Mouse (Mus musculus): ENCODE data around the gene Gm20388.

Gm20388 gene

GRCm38 (mm10) chr8:120289698-120290181 is 379.1 kb downstream of the Gm20388 start:
- no peak for DNase-seq (ENCODE audit: low spot score in 2 of 2)

DNA sequence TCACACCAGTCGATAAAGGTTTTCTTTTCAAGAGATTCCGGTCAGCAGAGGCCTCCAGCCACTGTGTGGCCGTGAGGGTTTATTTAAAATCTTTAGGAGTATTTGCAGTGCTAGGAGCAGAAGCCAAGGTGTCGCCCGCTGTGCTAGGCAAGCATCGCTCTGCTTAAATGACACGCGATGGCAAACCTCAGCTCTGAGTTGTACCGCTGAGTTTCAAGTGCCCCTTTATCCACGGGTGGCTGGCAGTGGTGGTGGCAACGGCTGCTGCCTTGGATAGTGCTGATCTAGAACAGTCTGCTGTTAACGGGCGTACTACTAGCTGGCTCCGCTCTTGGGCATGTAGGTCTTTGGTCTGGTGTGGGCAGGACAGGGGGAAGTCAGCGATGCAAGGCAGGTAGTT is 380.0 kb downstream of the Gm20388 start:
- no peak for DNase-seq (ENCODE audit: low spot score in 2 of 2)

DNA sequence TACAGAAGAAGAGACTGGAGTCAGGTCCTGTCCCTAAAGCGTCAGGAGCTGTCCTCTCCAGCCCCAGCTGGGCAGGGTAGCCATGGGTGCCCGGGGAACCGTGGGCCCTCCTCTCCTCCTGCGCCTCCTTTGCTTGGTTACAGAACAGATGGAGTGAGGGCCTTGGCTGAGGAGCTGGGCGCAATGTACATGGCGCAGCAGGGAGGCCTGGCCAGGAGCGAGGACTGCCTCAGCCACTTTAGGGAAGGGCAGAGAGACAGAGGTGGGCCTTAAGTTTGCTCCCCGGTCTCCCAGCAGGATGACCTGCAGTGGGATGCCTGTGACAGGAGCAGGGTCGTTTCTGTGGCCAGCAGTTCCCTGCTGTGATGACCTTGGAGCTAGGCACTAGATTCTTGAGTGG is 381.0 kb downstream of the Gm20388 start:
- DNase-seq (ENCODE audit: low spot score in 2 of 2), result no peak

- DNase-seq (ENCODE audit: low spot score in 2 of 2), result no peak
These were observed 381.9 kb downstream of the Gm20388 start for GRCm38 (mm10) chr8:120292316-120293107.

DNA sequence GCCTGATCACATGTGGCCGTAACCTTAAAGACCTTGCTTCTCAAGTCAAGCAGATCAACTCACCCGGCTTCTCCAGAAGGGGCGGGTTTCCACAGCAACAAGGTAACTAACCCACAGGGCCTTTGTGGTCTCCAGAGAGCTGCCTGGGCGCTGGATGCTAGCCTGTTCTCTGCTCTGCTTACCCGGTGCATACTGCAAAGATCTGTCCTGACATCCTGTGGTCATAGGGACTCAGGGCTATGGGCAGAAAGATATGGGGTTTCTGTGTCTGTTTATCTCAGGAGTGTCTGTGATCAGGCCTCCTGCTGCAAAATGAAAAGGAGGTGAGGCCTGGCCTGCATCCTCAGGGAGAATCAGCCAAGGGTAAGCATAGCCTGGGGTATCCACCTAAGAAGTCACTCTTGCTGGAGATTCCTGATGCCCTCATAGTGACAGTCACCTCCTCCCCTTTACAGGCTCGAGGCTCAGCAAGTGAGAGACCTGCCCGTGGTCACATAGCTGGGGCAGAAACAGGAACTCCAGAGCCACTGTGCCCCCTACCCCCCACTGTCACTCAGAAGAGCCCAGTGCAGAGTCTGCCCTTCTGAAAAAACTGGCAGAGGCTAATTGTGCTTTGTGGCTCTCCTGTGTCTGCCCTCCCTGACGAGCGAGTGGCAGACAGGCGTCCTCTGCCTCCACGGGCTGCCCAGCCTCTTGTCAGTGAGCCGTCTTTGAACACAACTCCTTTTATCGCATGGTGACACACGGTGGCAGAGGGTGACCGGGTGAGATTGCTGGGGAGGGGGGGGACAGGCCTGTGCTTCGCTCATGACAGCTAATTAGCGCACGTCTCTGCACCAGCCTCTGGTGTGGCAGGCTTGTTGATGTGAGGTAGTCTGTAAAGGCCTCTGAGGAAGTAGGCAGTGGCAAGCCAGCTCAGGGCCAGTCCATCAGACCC is 383.0 kb downstream of the Gm20388 start:
- peak; percentile 87 to 88 for DNase-seq (ENCODE audit: low spot score in 2 of 2)

DNA sequence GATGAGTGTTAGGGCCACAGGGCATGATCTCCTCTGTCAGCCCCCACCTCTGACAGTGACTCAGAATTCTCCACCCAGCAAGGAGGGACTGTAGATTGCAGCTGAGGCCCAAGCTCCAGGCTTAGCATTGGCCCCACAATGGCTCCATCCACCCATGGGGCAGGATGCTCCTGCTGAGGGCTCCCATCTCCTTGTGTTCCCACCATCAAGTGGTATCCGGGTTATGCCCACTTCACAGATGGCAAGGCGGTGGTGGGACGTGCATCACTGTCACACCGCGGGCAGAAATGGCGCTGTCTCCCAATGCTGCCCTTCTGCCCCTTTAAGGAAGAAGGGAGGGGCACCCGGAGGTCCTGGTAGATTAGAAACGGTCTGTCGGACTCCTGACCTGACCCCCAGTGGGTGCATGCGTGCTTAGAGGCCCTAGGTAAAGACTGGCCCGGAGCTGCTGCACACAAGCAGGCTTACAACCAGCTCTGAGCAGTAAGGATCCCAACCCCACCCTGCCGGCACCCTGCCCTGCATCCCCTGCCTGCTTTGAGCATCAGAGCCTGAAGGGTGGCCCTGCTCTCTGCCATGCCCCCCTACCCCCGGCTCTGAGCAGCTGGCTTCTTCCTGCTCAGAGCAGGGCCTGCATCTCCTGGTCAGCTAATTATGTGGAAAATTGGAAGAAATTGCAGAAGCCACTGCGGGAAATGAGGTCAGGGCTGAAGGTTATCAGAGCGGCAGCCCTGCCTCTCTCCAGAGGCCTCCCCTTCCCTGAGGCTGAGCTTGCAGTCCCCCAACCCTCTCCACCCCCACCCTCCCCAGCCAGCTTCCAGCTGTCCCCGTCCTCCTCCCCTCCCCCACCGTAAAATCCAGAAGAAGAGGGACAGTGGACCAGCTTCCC is 384.6 kb downstream of the Gm20388 start:
- DNase-seq (ENCODE audit: low spot score in 2 of 2), result no peak

DNA sequence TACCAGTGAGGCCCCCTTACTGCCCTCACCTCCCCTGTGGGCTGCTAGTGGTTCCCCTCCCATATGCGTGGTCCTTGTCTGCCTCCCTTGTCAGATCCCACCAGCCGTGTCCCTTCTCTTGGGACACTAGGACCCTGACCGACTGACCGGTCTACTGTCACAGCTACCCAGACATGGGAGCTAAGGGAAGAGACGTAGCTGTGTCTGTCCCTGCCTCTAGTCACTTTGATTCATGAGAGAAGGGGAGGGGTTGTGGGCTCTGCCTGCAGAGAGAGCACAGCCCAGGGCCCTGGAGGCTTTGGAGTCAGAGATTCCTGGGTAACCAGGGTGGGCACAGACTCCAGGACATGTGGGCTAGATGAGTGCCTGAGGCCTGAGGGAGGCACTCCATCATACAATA is 386.4 kb downstream of the Gm20388 start:
- no peak for DNase-seq (ENCODE audit: low spot score in 2 of 2)

DNA sequence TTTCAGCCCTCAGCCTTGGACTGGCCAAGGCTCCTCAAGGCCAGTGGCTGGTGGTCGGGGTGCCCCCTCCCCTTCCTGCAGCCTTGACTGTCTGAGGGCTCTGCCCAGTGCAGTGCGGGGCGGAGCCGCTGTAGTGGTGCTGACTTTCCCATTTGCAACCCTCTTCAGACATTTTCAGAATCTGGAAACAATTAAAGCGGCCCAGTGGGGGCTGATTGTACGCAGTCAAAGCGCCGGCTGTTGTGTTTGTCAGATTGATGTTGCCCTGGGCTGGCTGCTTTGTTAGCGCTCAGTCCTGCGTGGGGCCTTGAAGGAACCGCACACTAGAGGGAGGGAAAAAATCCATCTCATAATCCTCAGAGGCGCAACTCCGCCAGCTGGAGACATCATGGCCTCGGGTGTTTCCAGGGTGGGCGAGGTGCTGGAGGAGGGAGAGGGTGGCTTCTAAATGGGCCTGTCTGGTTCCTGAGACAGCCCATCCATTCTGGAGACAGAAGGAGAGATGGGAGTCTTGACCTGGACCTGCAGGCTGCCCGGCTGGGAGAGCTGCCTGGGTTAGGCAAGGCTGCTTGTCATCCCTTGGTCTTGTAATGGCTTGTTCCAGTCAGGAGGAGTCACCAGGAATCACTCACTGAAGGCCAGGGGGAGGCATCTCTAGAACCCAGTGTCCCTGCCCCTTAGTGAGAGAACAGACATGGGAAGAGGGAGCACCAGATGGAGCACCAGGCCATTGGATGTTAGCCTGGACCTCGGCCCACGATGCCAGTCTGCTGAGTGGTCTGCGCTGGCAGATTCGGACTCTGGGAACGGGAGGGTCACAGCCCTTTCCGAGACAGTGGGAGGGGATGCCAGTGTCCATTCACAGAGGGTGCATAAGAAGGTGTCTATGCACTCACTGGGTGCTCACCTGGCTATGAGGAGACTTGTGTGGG is 388.2 kb downstream of the Gm20388 start:
- DNase-seq (ENCODE audit: low spot score in 2 of 2), result no peak

DNA sequence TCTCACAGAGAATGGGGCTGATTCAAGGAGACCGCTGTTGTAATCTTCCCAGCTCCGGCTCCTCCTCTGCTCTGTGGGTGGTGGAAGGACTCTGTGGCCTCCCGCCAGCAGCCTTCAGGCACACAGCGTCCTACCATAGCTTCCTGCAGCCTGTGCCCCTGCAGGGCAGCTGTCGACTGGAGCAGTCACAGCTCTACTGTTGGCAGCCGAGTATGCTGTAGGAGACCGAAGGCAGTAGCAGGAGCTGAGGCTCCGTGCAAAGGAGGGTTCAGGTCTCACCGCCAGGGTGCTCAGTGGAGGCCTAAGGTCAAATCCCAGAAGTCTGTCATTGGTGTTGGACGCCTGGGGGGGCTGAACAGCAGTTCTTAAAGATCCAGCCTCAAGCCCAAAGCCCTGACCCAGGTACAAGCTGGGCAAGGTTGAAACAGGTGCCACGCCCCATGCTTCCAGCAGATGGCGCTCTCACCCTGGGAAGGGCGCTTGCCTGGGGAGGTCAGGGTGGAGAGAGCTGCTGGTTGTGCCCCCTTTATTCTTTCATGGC is 390.0 kb downstream of the Gm20388 start:
- peak; percentile 85 to 97 for DNase-seq (ENCODE audit: low spot score in 2 of 2)

- DNase-seq (ENCODE audit: low spot score in 2 of 2), result no peak
These were observed 392.5 kb downstream of the Gm20388 start for GRCm38 (mm10) chr8:120302941-120303675.

DNA sequence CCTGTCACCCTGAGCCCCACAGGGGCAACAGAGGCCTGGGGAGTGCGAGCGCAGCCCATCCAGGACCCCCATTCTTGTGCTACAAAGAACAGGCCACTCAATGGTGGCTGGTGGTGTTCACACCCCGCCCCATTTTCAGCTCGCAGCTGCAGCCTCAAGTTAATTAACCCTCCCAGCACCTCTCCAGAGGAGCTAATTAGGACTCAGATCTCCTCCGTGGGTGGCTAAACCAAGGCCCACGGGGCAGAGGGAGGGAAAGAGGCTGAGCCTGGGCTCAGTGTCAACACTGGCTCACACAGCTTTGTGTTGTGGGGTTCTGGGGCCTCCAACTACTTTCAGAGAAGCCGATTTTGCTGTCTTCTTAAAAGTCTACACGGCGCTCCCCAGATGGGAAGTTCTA is 393.5 kb downstream of the Gm20388 start:
- DNase-seq (ENCODE audit: low spot score in 2 of 2), result no peak

- DNase-seq (ENCODE audit: low spot score in 2 of 2), result no peak
These were observed 395.3 kb downstream of the Gm20388 start for GRCm38 (mm10) chr8:120305800-120306385.

- DNase-seq (ENCODE audit: low spot score in 2 of 2), result no peak
These were observed 396.5 kb downstream of the Gm20388 start for GRCm38 (mm10) chr8:120307103-120307502.

DNA sequence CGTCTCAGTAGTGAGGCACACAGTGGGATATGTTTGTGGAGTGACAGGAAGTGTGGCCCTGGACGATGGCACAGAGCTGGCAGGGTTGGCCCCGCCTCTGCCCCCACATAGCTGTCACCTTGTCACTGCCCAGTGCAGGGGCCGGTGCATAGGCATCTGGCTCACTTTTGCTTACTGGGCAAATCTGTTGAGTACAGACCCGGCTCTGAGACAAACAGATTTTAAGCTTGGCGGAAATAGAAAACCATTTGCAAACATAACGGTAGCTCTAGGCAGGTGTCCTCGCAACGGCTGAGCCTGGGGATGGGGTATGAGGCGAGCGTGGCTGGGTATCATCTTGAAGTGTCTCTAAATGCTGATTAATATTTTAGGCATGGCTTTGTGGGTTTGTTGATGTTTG is 396.9 kb downstream of the Gm20388 start:
- DNase-seq (ENCODE audit: low spot score in 2 of 2), result no peak

GRCm38 (mm10) chr8:120308131-120308530 is 397.5 kb downstream of the Gm20388 start:
- no peak for DNase-seq (ENCODE audit: low spot score in 2 of 2)

DNA sequence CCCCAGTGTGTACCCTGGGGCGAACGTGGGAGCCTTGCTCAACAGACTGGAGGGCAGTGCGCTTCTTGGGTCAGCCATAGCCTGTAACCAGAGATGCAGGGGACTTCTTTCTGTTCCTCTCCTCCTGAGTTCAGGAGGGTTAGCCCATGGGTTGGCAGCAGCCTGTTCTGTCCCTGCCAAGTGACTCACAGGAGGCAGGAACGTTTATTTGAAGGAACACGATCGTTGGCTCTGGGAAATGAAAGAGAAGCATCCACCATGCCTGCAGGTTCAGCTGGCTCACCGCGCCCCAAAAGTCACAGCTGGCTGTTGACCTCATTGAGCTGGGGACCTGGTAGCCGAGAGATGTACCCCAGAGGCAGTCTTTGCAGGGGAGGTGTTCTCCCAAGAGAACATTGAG is 397.9 kb downstream of the Gm20388 start:
- no peak for DNase-seq (ENCODE audit: low spot score in 2 of 2)

- no peak for DNase-seq (ENCODE audit: low spot score in 2 of 2)
These were observed 398.7 kb downstream of the Gm20388 start for GRCm38 (mm10) chr8:120309326-120309725.

- DNase-seq (ENCODE audit: low spot score in 2 of 2), result no peak
These were observed 399.4 kb downstream of the Gm20388 start for GRCm38 (mm10) chr8:120310063-120310462.

DNA sequence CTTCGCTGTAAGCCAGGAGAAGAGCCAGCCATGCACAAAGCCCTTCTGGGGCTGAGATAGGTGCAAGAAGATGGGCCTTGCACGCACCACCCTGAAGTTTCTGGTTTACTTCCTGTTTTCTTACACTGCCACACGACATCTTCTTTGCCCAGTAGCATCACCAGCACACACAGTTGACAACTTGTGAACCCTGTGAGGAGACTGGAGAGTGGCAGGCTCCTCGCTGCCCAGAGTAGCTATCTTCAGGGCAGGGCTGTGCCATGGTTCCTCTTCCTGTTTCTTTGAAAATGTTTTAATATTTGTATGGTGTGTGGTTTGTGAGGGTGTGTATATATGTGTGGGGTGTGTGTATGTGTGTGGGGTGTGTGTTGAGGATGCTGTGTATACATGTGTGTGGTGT is 401.8 kb downstream of the Gm20388 start:
- no peak for DNase-seq (ENCODE audit: low spot score in 2 of 2)
